Mouse (Mus musculus) adrenal gland, postnatal 14 days (tissue): ENCODE results near the gene Sspn. TPM values are rescaled to one million over a fixed set of nuclear protein-coding genes. Genes with fewer than 3 reads are reported as not detected.

Experiments used
- DNase-seq: peaks from one replicate; pipeline ENCODE4 v3.0.0; 2021; ENCODE audit warnings: mixed read lengths
- long read RNA-seq, 2 experiments: library from polyadenylated mRNA; stranded (forward); transcript quantifications; one replicate each; pipeline ENCODE4 v2.0.0; 2021
- total RNA-seq: library from RNA; stranded (reverse); gene quantifications from 2 replicates; pipeline ENCODE4 v1.2.3, GENCODE M21; 2021

The Sspn gene
- 13.0 and 13.7 TPM in 2 replicates for total RNA-seq
- long read RNA-seq, experiment 1, full-length matches to known transcripts: 2 of 4 reads
- long read RNA-seq, experiment 1, partial matches to known transcripts: 0 of 4 reads
- long read RNA-seq, experiment 1, other reads (novel, unspliced or antisense): 2 of 4 reads
- long read RNA-seq, experiment 2, full-length matches to known transcripts: 3 of 5 reads
- long read RNA-seq, experiment 2, partial matches to known transcripts: 0 of 5 reads
- long read RNA-seq, experiment 2, other reads (novel, unspliced or antisense): 2 of 5 reads

DNA sequence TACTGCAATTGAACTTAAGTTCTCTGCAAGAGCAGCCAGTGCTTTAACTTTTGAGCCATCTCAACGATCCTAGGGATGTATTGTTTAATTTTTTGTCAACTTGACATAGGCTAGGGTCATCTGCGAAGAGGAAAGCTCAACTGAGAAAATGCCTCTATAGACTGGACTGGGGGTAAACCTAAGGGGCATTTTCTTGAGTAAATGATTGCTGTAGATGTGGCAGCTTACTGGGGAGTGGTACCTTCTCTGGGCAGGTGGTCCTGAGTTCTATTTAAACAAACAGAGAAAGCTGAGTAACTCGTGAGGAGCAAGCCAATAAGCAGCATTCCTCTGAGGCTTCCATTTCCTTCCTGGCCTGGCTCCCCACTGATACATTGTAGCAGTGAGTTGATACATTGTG, at the start of gene Sspn:
Gene Sspn, plus strand, starts transcription at position 301 of the 400 bp plus-strand sequence.
- no peak for DNase-seq

DNA sequence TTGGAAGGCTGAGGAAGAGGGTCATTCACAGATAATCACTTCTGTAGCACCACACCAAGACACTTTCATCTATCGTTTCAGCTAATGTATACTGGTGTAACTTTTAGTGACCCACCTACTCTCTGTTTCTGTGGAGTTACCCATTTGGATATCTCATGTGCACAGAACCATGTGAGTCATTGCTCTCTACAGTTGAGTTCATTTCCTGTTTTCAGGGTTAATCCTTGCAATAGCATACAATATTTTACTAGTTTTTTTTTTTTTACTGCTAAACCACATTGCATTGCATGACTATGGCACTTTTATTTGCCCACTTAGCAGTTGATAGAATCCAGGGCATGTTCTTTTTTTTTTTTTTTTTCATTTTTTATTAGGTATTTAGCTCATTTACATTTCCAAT, 48.4 kb upstream of the Sspn start:
- no peak for DNase-seq

DNA sequence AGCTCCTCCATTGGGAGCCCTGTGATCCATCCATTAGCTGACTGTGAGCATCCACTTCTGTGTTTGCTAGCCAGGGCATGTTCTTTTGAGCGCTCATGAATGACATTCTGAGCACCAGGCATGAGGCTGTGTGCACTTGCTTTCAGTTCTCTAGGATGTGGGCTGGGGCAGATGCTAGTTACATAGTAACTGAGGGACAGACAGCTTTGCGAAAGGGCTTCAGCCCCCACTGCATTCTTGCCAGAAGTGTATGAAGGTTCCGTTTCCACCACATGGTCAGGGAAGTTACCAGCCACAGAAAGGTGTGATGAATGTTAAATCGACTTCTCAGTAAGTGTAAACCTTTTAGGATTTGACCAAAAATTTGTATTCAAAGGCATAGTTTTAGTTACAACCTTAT, 47.8 kb upstream of the Sspn start:
- DNase-seq: no peak

DNA sequence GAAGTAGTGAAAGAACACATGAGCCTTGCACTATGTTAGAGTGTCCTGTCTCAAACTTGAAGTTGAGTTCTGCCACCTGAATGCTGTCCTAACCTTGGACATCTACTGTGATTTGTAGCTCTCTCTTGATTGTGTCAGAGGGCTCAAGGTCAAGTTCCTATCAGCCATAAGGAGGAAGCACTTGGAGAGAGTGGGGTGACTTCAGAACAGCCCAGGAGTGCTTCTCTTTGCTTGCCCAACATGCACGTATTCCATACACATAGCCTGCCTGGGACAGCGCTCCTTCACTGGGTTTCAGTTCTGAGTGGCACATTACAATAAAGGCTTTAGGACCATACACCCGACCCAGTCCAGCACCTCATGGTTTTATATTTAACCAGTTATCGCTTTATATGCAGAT, 46.4 kb upstream of the Sspn start:
- DNase-seq: no peak

DNA sequence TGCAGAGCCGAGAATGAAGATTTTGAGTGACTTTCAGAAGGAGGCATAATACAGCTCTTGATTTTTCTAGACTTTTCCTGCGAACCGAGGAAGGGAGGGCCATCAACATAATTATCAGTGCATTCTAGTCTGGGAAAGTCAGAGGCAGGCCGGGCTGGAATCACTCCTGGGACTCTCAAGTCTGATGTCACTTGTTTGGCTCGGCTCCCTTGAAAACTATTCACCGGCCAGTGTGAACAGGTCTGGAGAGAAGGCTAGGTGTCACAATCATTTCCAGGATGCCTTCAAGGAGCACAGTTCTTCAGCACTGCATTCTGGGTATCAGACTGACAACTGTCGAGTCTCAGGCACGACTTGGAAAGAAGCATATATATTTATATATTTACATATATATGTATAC, 45.2 kb upstream of the Sspn start:
- DNase-seq: peak; percentile 64

DNA sequence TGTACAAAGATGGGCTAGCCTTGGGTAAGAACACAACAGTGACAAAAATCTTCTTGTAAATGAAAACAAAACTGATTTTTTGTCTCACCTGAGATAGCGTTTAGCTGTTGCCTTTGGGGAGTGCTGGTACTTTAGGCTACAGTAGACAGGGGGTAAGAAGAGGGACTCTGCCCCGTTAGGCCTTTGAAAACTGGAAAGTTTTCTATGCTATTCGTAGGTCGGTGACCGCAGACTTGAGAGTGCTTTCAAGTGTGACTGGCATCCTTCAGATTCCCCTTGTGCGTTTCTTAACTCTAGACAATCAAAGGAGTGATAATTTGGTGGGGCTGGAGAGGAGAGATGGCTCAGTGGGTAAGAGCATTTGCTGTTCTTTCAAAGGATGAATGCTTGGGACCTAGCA, 43.7 kb upstream of the Sspn start:
- DNase-seq: no peak

DNA sequence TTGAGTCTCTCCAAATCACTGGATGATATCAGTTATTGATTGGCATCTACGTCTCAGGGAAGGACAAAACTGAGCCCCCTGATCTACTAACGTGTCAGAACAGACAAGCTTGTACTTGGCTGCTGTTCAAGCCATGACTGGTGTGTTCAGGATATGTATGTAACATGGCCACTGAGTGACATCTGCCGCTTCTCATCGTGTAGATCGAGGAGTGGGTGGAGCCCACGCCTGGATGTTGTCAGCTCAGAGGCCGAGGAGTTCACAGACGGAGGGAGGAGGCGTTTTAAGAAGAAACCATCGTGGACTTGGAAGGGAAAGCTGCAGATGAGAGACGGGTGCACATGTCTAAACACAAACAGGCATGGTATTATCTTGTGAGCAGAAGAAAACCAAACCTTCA, 39.5 kb upstream of the Sspn start:
- no peak for DNase-seq

DNA sequence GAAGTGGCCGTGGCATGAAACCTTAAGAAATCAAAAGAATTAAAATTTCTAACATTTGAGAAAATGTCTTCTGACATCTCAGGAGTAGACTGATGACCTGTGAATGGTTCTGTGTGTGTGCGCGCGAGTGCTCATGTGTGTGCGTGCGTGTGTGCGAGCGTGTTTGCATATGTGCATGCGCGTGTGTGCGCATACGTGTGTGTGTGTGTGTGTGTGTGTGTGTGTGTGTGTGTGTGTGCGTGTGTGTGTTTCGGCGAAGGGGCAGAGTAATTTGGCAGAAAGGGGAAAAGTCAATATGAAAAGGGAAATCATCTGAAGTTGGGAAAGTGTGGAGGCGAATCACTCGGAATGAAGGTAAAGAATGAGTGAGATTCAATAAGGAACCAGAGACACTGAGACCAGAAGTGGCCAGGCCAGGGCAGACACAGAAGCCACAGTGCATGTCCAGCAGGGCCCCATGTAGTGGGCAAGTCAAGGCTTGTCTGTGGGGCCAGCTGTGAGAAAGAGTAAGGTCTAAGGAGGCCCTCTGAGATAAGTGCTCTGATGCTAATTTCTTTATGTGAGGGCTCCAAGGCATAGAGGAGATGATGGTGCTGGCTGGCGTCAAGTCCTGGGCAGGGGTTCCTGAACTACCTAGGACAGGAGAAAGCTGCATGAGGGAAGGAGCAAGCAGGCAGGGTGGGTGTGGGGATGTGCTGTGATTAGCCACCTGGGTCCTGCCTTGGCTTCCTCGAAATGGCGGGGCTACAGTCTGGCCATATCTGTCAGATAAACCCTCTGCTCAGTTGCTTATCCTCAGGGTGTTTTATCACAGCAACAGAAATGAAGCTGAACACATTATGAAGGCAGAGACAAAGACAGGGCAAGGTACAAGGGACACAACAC, 38.8 kb upstream of the Sspn start:
- DNase-seq: no peak

DNA sequence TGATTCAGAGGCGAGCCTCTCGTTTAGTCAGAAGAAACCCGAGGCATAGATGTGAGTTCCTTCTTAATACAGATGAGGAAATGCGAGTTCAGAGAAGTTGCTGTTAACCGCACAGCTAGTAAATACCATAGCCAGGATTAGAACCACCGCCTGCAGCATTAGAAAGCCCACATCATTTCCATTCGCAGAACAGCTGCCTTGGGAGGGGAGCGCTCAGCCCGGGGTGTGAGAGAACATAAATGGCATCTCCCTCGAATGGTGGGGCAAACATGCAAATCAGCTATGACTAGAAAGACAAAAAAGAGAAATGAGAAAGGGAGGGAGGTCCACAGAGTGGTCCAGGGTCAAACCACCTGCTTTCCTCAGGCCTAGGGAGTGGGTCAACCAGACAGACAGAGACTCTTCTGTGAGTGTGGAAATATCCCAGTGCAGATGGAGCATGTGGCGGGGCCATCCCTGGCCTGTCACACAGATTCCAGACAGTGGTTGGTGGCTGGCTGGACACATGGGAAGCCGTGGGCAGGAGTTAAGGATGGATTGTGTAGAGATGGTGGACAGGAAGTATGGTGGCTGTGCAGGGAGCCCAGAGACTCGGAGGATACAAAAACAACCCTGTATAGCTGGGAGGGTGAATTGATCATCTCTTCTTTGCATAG, 37.9 kb upstream of the Sspn start:
- DNase-seq: no peak

DNA sequence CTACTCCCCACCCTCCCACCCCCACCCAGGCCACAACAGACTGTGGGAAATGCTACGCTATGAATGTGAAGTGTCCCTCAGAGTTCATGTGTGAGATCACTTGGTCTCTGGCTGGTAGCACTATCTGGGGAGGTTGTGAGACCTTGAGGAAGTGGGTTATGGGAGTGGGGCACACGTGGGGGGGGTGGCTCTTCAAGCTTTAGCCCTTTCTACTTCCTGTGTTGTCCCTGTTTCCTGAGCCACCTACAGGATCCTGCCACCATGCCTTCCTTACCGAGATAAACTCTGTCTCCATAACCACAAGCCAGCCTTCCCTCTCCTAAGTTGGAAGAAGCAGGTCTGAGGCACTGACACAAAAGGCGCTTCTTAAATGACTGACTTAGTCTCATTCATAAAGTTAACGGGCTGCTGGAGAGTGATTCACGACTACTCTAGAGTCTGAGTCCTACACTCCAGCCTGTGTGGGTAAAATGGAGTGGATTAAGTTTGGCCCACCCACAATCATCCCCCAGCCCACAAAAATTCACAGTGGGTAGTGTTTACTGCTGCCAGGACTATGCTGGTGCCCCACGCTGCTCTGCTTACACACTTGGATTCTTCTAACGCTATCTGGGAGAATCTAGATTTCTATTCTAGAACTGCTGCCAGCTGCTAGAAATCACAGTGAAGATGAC, 36.6 kb upstream of the Sspn start:
- DNase-seq: no peak

DNA sequence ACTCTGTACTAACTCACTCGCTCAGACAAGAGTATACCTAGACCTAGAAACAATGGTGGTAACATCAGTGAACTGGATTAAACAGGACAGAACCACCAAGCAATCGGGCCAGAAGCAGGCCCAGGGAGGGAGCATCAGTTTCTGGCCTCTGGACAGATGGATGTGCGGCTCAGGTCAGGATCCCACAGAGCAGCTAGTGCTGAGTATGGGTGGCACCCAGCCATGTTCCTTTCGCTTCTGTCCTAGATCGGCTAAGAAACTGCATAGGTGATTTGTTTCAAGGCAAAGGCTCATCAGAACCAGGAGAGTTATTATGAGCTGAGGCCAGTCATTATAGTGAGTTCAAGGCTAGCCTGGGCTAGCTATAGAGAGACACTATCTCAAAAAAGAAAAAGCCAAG, 27.3 kb upstream of the Sspn start:
- DNase-seq: no peak

DNA sequence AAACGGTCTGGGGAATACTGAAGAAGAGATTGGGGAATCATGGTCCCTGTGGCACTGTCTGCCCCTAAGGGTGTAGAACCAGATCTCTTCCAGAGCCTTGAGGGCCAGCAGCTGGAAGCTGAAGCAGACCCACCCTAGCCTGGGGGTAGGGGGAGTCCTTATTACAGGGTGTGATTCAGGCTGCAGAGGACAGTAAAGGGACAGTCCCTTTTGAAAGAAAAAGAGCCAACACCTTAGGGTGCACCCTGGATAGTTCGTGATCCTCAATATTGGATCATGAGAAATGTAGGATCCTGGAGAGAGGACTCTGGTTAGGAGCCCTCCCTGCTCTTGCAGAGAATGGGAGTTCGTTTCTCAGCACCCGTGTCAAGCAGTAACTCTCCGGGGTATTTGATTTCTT, 26.8 kb upstream of the Sspn start:
- DNase-seq: no peak

DNA sequence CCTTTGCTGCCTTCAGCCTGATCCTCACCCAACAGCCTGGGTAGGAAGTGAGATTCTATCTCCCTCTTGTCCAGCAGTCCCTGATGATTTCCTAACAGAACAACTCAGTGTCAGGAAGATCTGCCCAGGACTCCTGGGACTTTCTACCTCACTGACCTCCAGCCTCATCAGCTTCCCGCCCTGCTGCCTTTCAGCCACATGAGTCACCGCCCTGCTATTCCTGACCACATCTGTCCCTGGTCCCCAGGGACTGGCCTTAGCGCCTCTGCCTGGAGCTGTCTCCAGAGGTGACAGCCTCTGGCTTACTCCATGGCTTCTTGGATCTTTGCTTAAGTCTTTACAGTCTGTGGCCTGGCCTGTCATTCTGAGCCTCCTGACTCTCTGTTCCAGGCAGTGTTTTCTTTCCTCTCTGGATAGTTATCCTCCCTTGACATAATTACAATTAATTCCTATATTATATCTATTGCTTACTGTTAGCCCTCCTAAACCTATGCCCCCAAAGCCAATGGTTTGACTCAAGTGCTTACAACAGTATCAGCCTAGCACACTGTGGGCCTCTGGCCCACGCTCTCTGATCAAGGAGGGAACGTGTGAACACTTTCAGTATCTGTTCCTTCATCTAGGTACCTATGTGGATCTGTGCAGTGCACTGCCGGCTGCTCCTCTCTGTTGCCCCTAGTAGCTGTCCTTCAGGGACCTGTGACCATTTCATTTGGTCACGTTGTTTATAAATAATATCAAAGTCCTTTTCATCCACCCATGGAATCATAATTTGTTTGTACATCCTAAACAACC, 25.1 kb upstream of the Sspn start:
- peak; percentile 78 for DNase-seq

DNA sequence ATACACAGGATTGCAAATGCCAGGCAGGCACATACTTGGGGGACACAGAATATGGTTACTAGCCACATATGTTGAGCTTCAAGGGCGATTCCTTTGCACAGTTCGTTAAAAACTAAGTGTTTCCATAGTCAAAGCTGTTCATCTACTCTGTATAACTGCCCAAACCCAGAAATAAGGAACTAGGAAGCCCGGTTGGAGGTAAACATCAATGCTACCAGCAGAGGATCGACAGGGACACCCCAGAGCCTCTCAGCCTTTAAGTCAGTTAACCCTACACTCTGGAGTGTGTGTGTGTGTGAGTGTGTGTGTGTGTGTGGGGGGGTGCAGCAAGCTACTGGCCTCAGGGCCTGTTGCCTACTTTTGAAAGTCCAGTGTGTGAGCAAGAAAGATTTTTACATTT, 21.5 kb upstream of the Sspn start:
- DNase-seq: no peak

DNA sequence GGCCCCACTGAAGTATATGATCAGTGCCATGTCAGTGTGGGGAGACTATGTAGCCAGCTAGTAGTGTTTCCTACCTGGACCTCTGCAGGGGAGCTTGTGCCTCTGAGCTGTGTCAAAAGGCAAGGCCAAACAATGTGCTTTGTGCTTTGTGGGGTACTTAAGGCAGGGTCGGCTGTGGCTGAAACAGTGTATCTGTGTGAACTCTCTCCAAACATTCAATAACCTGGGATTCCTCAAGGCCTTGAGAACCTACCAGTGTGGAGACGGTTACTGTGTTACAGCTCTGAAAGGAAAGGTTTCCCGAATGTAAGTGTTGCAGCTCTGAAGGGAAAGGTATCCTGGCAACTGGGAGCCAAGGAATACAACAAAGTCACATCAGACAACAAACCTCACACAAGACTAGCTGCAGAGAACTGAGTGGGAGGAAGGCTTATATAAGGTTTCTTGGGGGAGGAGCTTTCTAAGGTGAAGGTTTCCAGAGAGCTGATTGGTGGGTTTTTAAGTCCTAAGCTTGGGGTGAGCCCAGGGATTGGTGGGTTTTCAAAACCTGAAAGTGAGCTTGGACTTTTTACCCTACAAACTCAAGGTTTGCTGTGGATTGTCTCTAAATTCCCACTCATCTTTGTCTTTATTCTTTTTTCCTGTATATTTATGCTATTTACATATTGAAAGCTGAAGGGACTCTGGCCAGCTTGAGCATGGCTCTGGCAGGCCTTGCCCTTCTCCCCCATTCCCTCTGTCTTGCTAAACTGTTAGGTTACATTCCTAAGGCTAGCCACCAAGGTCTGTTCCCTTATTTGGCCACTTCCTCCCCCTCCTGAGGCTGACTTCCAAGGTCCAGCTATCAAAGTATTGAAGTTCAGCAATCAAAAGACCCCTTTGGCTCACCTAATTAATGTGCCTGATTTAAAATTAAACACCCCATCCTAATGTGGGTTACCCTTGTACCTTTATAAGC, 20.7 kb upstream of the Sspn start:
- DNase-seq: peak; percentile 26

DNA sequence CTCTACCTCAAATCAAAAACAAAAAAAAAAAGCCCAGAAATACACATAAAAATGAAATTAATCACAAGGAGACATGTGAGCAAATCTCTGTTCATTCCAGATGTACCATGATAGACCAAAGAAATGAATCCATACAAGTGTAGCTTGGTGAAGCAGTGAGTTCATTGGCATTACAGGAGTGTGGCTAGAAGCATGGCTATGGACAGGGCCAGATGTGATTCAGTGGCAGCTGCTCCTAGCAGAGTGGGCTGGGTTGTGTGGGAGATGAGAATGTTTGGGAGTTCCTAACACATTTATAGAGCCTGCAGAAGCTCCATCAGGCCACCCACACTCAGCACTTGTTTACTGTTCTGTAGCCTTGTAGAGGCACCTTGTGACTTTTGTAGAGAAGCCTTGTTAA, 19.2 kb upstream of the Sspn start:
- no peak for DNase-seq

DNA sequence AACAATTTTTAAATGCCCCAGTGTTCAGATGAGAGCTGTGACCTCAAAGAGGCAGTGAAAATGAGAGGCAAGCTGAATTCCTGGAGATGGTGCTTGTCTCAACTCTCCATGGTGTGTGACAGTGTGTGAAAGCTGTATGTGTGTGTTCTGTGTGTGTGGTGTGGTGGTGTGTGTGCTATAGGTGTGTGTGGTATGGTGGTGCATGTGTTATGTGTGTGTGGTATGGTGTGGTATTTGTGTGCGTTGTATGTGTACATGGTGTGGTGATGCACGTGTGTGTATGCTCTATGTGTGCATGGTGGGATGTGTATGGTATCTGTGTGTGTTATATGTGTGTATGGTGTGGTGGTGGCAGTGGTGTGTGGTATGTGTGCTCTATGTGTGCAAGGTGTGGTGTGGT, 16.0 kb upstream of the Sspn start:
- no peak for DNase-seq

DNA sequence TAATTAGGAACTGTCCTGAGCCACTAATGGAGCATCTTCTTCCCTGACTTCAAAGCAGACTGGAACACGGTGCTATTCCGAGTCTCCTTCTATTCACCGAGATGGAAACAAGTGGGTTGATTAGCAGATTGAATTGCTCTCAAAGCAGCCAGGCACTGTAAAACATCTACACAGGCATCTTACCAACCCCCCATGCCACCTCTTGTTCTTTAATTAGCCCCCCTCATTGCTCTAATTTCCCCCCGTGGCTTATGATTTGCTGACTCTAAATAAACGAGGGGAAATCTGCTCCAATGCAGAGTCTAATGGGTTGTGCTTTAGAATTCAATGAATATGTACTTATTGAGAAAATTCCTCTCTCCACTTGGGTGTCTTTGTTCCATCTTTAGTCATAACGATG, 15.0 kb upstream of the Sspn start:
- DNase-seq: no peak

DNA sequence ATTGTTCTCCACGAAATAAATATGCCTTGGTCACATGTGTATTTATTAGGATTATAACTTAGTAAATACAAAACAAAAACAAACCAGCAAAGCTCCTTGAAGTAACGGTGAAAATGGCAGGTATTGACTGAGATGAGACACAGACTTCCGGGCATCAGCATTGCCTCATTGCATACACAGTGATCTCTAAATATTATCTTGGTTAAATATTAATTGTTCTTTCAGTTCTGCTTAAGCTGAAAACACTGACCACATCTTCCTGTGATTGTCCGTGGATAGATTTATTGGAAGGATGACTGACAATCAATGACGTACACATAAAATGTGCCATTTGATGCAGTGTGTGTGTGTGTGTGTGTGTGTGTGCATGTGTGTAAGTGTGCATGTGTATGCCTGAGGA, 13.2 kb upstream of the Sspn start:
- no peak for DNase-seq

DNA sequence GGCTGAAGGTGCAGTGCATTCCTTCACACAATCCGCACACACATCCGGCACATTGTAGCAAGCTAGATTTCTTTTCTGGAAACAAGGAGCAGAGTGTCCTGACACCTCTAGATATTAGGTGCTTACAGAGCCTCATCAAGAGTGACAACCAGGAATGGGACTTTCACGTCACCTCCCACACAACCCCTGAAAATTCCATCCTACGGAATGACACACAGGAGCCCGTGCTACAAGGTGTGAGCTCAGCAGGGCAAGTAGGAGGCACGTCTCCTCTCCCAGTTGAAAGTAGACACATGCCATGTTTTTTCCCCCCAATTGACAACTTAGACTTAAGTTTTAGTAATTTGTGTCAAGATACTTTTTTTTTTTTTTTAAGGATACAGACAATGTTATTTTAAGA, 7.8 kb upstream of the Sspn start:
- no peak for DNase-seq
